Mouse (Mus musculus) kidney, adult 2 months (tissue): ENCODE results near the gene Zcchc3. TPM values are rescaled to one million over a fixed set of nuclear protein-coding genes. Genes with fewer than 3 reads are reported as not detected.

Source experiments
- DNase-seq: peaks from one replicate; pipeline ENCODE4 v3.0.0; 2021
- H3K27ac ChIP-seq: fragments of 200-500 bp; 2 replicates; pipeline ENCODE4 v1.5.1; 2012; ENCODE audit warnings: low read depth, low read length, control low read depth, inconsistent platforms; ENCODE audit not compliant: insufficient read depth
- H3K27me3 ChIP-seq: fragments of 200-500 bp; replicated peaks from 2 replicates; pipeline ENCODE4 v1.6.1; 2012; ENCODE audit warnings: mild to moderate bottlenecking, moderate library complexity, low read length, inconsistent platforms; ENCODE audit not compliant: control insufficient read depth, insufficient read depth
- H3K36me3 ChIP-seq: fragments of 200-500 bp; 2 replicates; pipeline ENCODE4 v1.6.1; 2012; ENCODE audit warnings: mild to moderate bottlenecking, moderate library complexity, low read length, inconsistent platforms; ENCODE audit not compliant: control insufficient read depth, insufficient read depth
- H3K4me1 ChIP-seq: fragments of 200-500 bp; 2 replicates; pipeline ENCODE4 v1.6.1; 2011; ENCODE audit warnings: low read length; ENCODE audit not compliant: control insufficient read depth, insufficient read depth
- H3K4me3 ChIP-seq: fragments of 200-500 bp; 2 replicates; pipeline ENCODE4 v1.5.1; 2011; ENCODE audit warnings: mild to moderate bottlenecking, low read depth, low read length, control low read depth; ENCODE audit not compliant: insufficient read depth
- CTCF ChIP-seq: fragments of 200-500 bp; conservative IDR thresholded peaks from 2 replicates; pipeline ENCODE4 v1.5.1; 2011; ENCODE audit warnings: low read depth, mild to moderate bottlenecking, control low read depth, low read length, moderate library complexity, mixed read lengths; ENCODE audit not compliant: insufficient read depth, insufficient read length
- POLR2A ChIP-seq: fragments of 200-500 bp; IDR thresholded peaks from one replicate; pipeline ENCODE4 v1.6.1; 2011; ENCODE audit warnings: low read depth, low read length, control low read depth
- WGBS: fragments of 180-500 bp; shearing (Covaris S2); methylation state at CpG from one replicate; pipeline ENCODE4 v1.1.7; 2018; 5-methylcytosine and 5-hydroxymethylcytosine counted together
- polyA plus RNA-seq: library from polyadenylated mRNA; depleted of rRNA; stranded (reverse); fragments of >200 nt; gene quantifications from 2 replicates; pipeline ENCODE4 v1.2.3, GENCODE M21; 2012

Gene Zcchc3
- polyA plus RNA-seq, 1 experiment: 4.3 TPM

- 70% methylated on average over 6 of the region's 6 CpGs for WGBS
- H3K36me3 ChIP-seq: no peaks in the 10 kb centered on the region
- TF ChIP-seq POLR2A (no peak), CTCF (no peak)
Observed at GRCm38 (mm10) chr2:152409781-152410180, 5.0 kb downstream of the Zcchc3 start.

GRCm38 (mm10) chr2:152406126-152406525, 8.7 kb downstream of the Zcchc3 start:
- Histone ChIP-seq H3K4me3 (peak overlapping the region; percentile 25; the same call in 1 of the 2 replicates), H3K27me3 (no peaks in the 10 kb centered on the region), H3K4me1 (peaks cover 11% of the 10 kb centered on the region), H3K27ac (0 out of 2 replicates have a peak overlapping the region, but pooled peaks have one; percentile 18), H3K36me3 (no peaks in the 10 kb centered on the region)
- DNase-seq: peak; percentile 99
- TF ChIP-seq POLR2A (no peak), CTCF (0 out of 2 replicates have a peak, but pooled peaks have one; percentile 2)
- WGBS: under 1% methylated on average over 19 of the region's 19 CpGs

More at GRCm38 (mm10) chr2:152409781-152410180, 5.0 kb downstream of the Zcchc3 start:
- Histone ChIP-seq H3K4me1 (peaks cover 16% of the 10 kb centered on the region), H3K27me3 (no peaks in the 10 kb centered on the region), H3K27ac (no peak overlapping the region; the same call in 1 of the 2 replicates), H3K4me3 (no peak overlapping the region)
- DNase-seq: no peak

GRCm38 (mm10) chr2:152399122-152399542, 15.7 kb downstream of the Zcchc3 start:
- no peaks in the 10 kb centered on the region for H3K27me3 ChIP-seq
- H3K27ac ChIP-seq: peak overlapping the region; percentile 65; the same call in 1 of the 2 replicates
- DNase-seq: no peak
- H3K4me3 ChIP-seq: peak overlapping the region; percentile 37
- H3K36me3 ChIP-seq: no peaks in the 10 kb centered on the region
- no peaks in the 10 kb centered on the region for H3K4me1 ChIP-seq
- TF ChIP-seq POLR2A: no peak
- TF ChIP-seq CTCF: no peak
- 10% methylated on average over 13 of the region's 13 CpGs for WGBS

- DNase-seq: peak; percentile 97
- TF ChIP-seq CTCF (no peak), POLR2A (no peak)
Observed at GRCm38 (mm10) chr2:152398691-152399090, 16.1 kb downstream of the Zcchc3 start.

GRCm38 (mm10) chr2:152397680-152398435, 17.0 kb downstream of the Zcchc3 start, which contains the start of gene Sox12:
TSS of gene Sox12 (minus strand) at chr2:152398063.
- WGBS: 2% methylated on average over 103 of the region's 104 CpGs
- no peaks in the 10 kb centered on the region; the same call in 1 of the 2 replicates for H3K4me1 ChIP-seq
- H3K27me3 ChIP-seq: no peaks in the 10 kb centered on the region
- peak within 1 kb of the TSS; percentile 88 for H3K4me3 ChIP-seq
- TF ChIP-seq POLR2A: no peak
- TF ChIP-seq CTCF: no peak
- peak; percentile 97 for DNase-seq
- H3K36me3 ChIP-seq: no peaks in the 10 kb centered on the region
- peak within 1 kb of the TSS; percentile 88 for H3K27ac ChIP-seq

More at GRCm38 (mm10) chr2:152398691-152399090, 16.1 kb downstream of the Zcchc3 start:
- under 1% methylated on average over 38 of the region's 38 CpGs for WGBS
- peak overlapping the region; percentile 88 for H3K4me3 ChIP-seq
- H3K27me3 ChIP-seq: no peaks in the 10 kb centered on the region
- H3K4me1 ChIP-seq: no peaks in the 10 kb centered on the region; the same call in 1 of the 2 replicates
- H3K36me3 ChIP-seq: no peaks in the 10 kb centered on the region
- peak overlapping the region; percentile 65; the same call in 1 of the 2 replicates for H3K27ac ChIP-seq

GRCm38 (mm10) chr2:152397004-152397589, 17.7 kb downstream of the Zcchc3 start:
- Histone ChIP-seq H3K36me3 (no peaks in the 10 kb centered on the region), H3K4me1 (no peaks in the 10 kb centered on the region; the same call in 1 of the 2 replicates), H3K27ac (peak overlapping the region; percentile 85), H3K4me3 (peak overlapping the region; percentile 88), H3K27me3 (no peaks in the 10 kb centered on the region)
- WGBS: under 1% methylated on average over 62 of the region's 77 CpGs
- TF ChIP-seq POLR2A (no peak), CTCF (no peak)
- DNase-seq: peak; percentile 85
